Mouse (Mus musculus): ENCODE data around the gene Dnajc22.

- TF ChIP-seq CTCF (IDR thresholded peaks at IDR 0.05; ENCODE audit: borderline replicate concordance, insufficient read depth, low read depth, low read length): no peak
- TF ChIP-seq POLR2A (IDR thresholded peaks at IDR 0.05; ENCODE audit: borderline replicate concordance, insufficient read depth, low read length): no peak
Measured at GRCm38 (mm10) chr15:99115065-99115423, 22.1 kb downstream of the Dnajc22 start.

Data from cerebellum, adult 2 months (tissue).